Mouse (Mus musculus) C2C12 (cell line): ENCODE data around the gene Sufu. TPM values are rescaled to one million over a fixed set of nuclear protein-coding genes. Genes with fewer than 3 reads are reported as not detected.

Source experiments
- H3K27me3 ChIP-seq: one replicate; pipeline ENCODE4 v1.6.1; 2011; ENCODE audit not compliant: control insufficient read depth, insufficient read depth, insufficient read length
- H3K36me3 ChIP-seq: one replicate; pipeline ENCODE4 v1.6.1; 2011; ENCODE audit not compliant: control insufficient read depth, insufficient read depth
- H3K4me3 ChIP-seq: one replicate; pipeline ENCODE4 v1.5.1; 2011; ENCODE audit warnings: mild to moderate bottlenecking, control low read depth; ENCODE audit not compliant: poor library complexity, insufficient read depth, severe bottlenecking
- H3K79me2 ChIP-seq: one replicate; pipeline ENCODE4 v1.6.1; 2011; ENCODE audit not compliant: control insufficient read depth, insufficient read depth
- H3K79me3 ChIP-seq: one replicate; pipeline ENCODE4 v1.6.1; 2011; ENCODE audit warnings: low read depth, control low read depth
- H3ac ChIP-seq: one replicate; pipeline ENCODE3; 2011; ENCODE audit warnings: low read depth; ENCODE audit not compliant: control insufficient read depth, insufficient read length
- CEBPB ChIP-seq: IDR thresholded peaks from one replicate; pipeline ENCODE4 v1.6.1; 2011; ENCODE audit warnings: low read depth, mild to moderate bottlenecking, control low read depth, moderate library complexity
- CTCF ChIP-seq: IDR thresholded peaks from one replicate; pipeline ENCODE4 v1.5.1; 2011; ENCODE audit not compliant: control insufficient read depth, insufficient read depth, insufficient read length
- FOSL1 ChIP-seq: IDR thresholded peaks from one replicate; pipeline ENCODE4 v1.8.0; 2011; ENCODE audit warnings: mild to moderate bottlenecking, low read length; ENCODE audit not compliant: poor library complexity, insufficient read depth, severe bottlenecking
- MAX ChIP-seq: IDR thresholded peaks from one replicate; pipeline ENCODE4 v1.6.1; 2011; ENCODE audit warnings: mild to moderate bottlenecking, control low read depth
- MYOD1 ChIP-seq: IDR thresholded peaks from one replicate; pipeline ENCODE4 v1.6.1; 2011; ENCODE audit warnings: low read depth; ENCODE audit not compliant: control insufficient read depth, insufficient read length
- MYOG ChIP-seq: IDR thresholded peaks from one replicate; pipeline ENCODE4 v1.6.1; 2011; ENCODE audit not compliant: control insufficient read depth, insufficient read length; ENCODE audit errors: extremely low read depth
- USF1 ChIP-seq: IDR thresholded peaks from one replicate; pipeline ENCODE4 v1.6.1; 2011; ENCODE audit warnings: low read depth, mild to moderate bottlenecking, control low read depth, moderate library complexity
- polyA plus RNA-seq: library from polyadenylated mRNA; unstranded; fragments of >200 nt; fragmentation: generic; extraction: Trizol; gene quantifications from one replicate; pipeline ENCODE4 v1.2.1, GENCODE M21; 2012; ENCODE audit warnings: missing spikeins

The Sufu gene
- polyA plus RNA-seq, 1 experiment: 17.8 TPM

DNA sequence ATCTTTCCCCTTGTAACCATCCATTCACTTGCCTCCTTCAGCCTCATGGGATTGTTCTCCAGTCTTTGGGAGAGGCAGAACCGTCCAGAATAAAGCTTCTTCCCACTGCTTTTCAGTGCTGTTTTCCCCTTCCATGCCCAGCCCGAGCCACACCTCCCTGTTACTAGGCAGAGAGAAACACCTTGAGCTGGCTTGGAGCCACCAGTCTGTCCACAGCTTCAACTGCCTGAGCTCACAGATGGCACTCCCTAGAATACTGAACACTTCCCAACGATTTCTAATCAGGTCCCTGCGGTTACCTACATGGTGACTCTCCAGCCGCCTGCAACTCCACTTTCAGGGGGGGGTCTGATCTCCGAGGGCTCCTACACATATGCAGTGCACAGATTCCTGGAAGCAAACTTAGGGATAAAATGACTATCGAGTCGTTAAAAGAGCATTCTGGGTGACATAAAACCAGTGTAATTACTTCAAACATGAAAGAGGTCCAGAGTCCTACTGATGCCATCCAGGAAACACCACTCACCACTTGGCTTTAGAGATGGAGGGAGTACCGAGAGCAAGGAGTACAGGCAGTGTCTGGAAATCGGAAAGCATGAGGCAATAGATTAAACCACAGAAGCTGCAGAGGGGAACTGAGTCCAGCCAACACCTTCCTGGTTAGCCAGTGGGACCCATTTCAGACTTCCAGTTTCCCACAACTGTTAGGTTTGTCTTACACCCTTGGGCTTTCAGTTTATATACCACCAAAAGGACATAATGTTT lies 46.3 kb upstream of the Sufu start, which contains the start of gene 2310034G01Rik:
2310034G01Rik (minus strand) TSS at position 135 of the 765 bp plus-strand sequence.
- TF ChIP-seq USF1: no peak
- no peak for TF ChIP-seq FOSL1
- TF ChIP-seq MYOG: no peak
- TF ChIP-seq MYOD1: no peak
- TF ChIP-seq MAX: no peak
- TF ChIP-seq CEBPB: no peak
- no peak for TF ChIP-seq CTCF
- H3K79me2 ChIP-seq: no peaks in the 10 kb centered on the region
- H3K4me3 ChIP-seq: peak within 1 kb of the TSS; percentile 39
- no peaks in the 10 kb centered on the region for H3K27me3 ChIP-seq
- H3K79me3 ChIP-seq: no peaks in the 10 kb centered on the region
- peak within 1 kb of the TSS; percentile 88 for H3ac ChIP-seq
- no peaks in the 10 kb centered on the region for H3K36me3 ChIP-seq

DNA sequence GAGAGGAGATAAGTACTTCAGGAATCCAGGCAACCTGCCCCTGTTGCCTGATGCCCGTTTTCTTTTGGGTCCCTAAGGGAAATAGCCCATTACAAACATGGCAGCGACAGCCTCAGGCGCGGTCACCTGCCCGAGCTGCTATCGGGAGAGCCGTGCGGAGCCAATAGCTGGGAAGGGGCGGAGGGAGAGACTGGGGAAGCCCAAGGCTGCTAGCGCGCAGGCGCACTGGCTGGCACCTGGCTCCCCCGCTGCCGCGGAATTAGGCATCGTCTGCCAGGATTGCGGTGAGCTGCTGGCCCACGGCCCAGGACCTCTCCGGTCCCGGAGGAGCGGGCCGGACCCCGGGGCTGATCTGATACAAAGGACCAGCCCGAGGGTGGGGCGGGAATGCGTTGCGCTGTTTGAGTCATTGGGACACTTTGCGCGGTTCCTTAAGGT lies 40.0 kb upstream of the Sufu start:
- H3K79me3 ChIP-seq: no peaks in the 10 kb centered on the region

DNA sequence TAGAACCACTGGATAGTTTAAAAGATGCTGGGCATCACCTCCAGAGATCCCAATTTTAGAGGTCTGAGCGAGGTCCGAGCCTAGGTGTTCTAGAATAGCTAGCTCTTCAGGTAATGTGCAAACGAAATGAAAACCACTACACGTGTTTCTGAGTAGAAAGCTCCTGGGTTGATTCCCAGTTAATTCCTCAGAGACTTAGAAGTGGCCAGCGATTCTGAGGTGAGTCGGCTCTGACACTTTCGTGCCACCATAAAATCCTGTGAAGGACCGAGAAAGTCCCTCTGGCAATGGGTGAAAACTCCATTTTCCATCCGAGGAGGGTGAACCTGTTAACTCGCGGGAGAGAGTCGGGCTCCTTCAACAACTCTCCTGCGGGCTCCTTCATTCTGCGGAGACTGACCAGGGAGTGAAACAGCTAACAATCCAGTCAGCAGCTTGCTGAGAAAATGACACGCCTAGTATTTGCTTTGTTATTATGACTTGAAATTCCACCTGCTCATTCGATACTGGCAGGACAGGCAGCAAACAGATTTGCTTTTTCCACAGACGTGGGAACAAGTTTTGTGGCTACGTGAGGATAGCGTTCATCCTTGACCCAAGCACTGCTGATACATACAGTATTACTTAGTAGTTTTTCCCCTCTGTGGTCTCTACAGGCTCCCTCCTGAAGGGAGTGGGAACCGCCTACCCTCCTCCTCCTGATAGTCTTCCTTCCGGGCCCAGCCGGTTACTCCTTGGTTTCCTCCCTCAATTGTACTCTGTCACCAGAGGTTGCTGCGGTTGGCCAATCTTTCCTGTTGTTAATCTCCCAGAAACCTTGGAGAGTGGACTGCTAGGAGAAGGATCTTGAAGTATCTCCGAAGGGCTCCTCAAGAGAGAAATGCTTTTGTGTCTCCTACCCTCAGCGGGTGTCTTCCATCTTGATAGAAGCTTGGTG lies 39.1 kb upstream of the Sufu start:
- Histone ChIP-seq H3K27me3 (no peaks in the 10 kb centered on the region), H3K36me3 (no peaks in the 10 kb centered on the region), H3K79me3 (no peaks in the 10 kb centered on the region), H3K79me2 (no peaks in the 10 kb centered on the region), H3ac (no peak overlapping the region), H3K4me3 (no peak overlapping the region)
- TF ChIP-seq FOSL1 (no peak), USF1 (no peak), CTCF (no peak), MAX (no peak), MYOD1 (no peak), CEBPB (no peak), MYOG (no peak)

More for the DNA sequence above, 40.0 kb upstream of the Sufu start:
- Histone ChIP-seq H3ac (no peak overlapping the region), H3K27me3 (no peaks in the 10 kb centered on the region), H3K4me3 (no peak overlapping the region), H3K36me3 (no peaks in the 10 kb centered on the region), H3K79me2 (no peaks in the 10 kb centered on the region)
- TF ChIP-seq USF1 (peak; percentile 40), CEBPB (no peak), MAX (no peak)

DNA sequence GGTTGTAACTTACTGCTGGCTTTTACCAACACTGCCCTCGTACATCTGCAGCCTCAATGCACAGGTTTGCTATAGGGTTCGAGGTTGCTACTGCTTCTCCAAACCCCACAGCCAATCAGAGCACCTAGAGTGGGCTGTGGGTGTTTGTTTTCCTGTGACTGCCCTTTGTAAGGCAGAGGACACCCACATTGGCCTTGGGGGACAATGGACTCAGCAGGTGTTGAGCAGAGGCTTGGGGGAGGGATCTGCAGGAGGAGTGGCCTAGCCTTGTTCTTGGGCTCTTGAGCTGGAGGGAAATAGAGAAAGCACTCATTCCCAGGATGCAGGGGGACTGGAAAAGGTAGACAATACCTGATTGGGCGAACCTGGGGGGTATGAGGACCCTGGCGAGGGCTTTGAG lies 38.3 kb upstream of the Sufu start:
- no peaks in the 10 kb centered on the region for H3K36me3 ChIP-seq
- no peak for TF ChIP-seq USF1
- TF ChIP-seq CTCF: no peak
- TF ChIP-seq MAX: no peak
- TF ChIP-seq CEBPB: no peak
- no peak for TF ChIP-seq MYOG
- no peak for TF ChIP-seq FOSL1
- TF ChIP-seq MYOD1: no peak
- no peak overlapping the region for H3K4me3 ChIP-seq
- no peaks in the 10 kb centered on the region for H3K27me3 ChIP-seq
- no peaks in the 10 kb centered on the region for H3K79me2 ChIP-seq
- no peak overlapping the region for H3ac ChIP-seq
- H3K79me3 ChIP-seq: no peaks in the 10 kb centered on the region

DNA sequence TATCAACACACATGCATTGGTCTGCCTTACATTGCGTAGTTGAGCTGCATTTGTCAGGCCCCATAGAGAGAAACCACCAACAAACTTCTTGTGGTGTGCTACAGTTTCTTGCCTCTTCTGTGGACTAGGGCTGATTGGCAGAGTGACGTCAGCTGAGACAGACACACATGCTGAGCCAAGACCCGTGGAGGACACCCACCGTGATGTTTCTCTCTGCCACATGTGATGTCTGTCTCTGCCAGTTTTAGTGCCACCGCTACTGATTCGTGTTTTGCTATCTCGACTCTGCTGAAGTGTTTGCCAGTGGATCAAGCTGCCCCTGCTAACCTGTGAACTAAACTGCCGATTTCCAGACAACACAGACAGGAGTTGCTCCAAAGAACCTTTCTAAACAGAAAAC lies 34.6 kb upstream of the Sufu start:
- no peaks in the 10 kb centered on the region for H3K79me2 ChIP-seq

More for the DNA sequence above, 34.6 kb upstream of the Sufu start:
- Histone ChIP-seq H3K79me3 (no peaks in the 10 kb centered on the region), H3K4me3 (no peak overlapping the region), H3K36me3 (no peaks in the 10 kb centered on the region), H3K27me3 (no peaks in the 10 kb centered on the region), H3ac (no peak overlapping the region)
- no peak for TF ChIP-seq FOSL1
- TF ChIP-seq MYOD1: no peak
- no peak for TF ChIP-seq CEBPB
- no peak for TF ChIP-seq CTCF
- no peak for TF ChIP-seq MAX
- no peak for TF ChIP-seq MYOG
- no peak for TF ChIP-seq USF1
